Mouse (Mus musculus) telencephalon, adult 2 months (tissue): ENCODE data around the gene Trappc2l.
"Not testable (repeated sequence)": the region's sequence is repeated elsewhere in the genome, so short reads cannot be mapped to it uniquely, and the experiment has no call there.

Experiments
- DNase-seq: peaks from one replicate; pipeline ENCODE4 v3.0.0-alpha.2; 2011; ENCODE audit warnings: low read depth, low spot score

Gene Trappc2l

GRCm38 (mm10) chr8:122611295-122612133, at the start of gene Trappc2l, which contains the start of gene Galns:
Gene Trappc2l, plus strand, starts transcription at chr8:122611640.
Gene Galns, minus strand, starts transcription at chr8:122611463.
- DNase-seq, result peak; percentile 97

GRCm38 (mm10) chr8:122564363-122565352, 46.8 kb upstream of the Trappc2l start:
- DNase-seq, result no peak

- DNase-seq, result no peak
Observed at GRCm38 (mm10) chr8:122566766-122567165, 44.7 kb upstream of the Trappc2l start.

- peak; percentile 92 for DNase-seq
Observed at GRCm38 (mm10) chr8:122567361-122568108, 43.9 kb upstream of the Trappc2l start, which contains the start of gene Cdt1. Gene Cdt1, plus strand, starts transcription at chr8:122568015.

GRCm38 (mm10) chr8:122568109-122568504, 43.3 kb upstream of the Trappc2l start:
- DNase-seq, result no peak

- DNase-seq, result no peak
Observed at GRCm38 (mm10) chr8:122568881-122569309, 42.5 kb upstream of the Trappc2l start.

- DNase-seq, result no peak
Observed at GRCm38 (mm10) chr8:122569329-122569728, 42.1 kb upstream of the Trappc2l start.

GRCm38 (mm10) chr8:122569996-122570395, 41.4 kb upstream of the Trappc2l start:
- DNase-seq, result no peak

- DNase-seq, result no peak
Observed at GRCm38 (mm10) chr8:122571153-122571552, 40.3 kb upstream of the Trappc2l start.

- DNase-seq, result no peak
Observed at GRCm38 (mm10) chr8:122571750-122572267, 39.6 kb upstream of the Trappc2l start.

- DNase-seq, result no peak
Observed at GRCm38 (mm10) chr8:122572751-122573150, 38.7 kb upstream of the Trappc2l start.

- DNase-seq, result not testable (repeated sequence)
Observed at GRCm38 (mm10) chr8:122573176-122573575, 38.3 kb upstream of the Trappc2l start.

GRCm38 (mm10) chr8:122573577-122573976, 37.9 kb upstream of the Trappc2l start:
- no peak for DNase-seq

GRCm38 (mm10) chr8:122574264-122574663, 37.2 kb upstream of the Trappc2l start:
- no peak for DNase-seq

GRCm38 (mm10) chr8:122574667-122575251, 36.7 kb upstream of the Trappc2l start:
- DNase-seq, result no peak

GRCm38 (mm10) chr8:122575286-122575685, 36.2 kb upstream of the Trappc2l start:
- DNase-seq, result no peak

- DNase-seq, result no peak
Observed at GRCm38 (mm10) chr8:122575735-122576647, 35.4 kb upstream of the Trappc2l start.

- peak; percentile 87 for DNase-seq
Observed at GRCm38 (mm10) chr8:122576648-122577022, 34.8 kb upstream of the Trappc2l start, which contains the start of gene Aprt. Gene Aprt, minus strand, starts transcription at chr8:122576909.

GRCm38 (mm10) chr8:122577116-122577515, 34.3 kb upstream of the Trappc2l start:
- DNase-seq, result no peak
